Mouse (Mus musculus) T-helper 2 cell (primary cell): ENCODE data around the gene C1qtnf4.

Experiments used
- in situ Hi-C: fragments of 300-600 bp; cut with MboI, MseI; formaldehyde crosslinking; loops from one replicate; pipeline ENCODE4 v1.15.1; 2025; ENCODE audit warnings: high pct_unique_total_duplicates

Gene C1qtnf4

GRCm38 (mm10) chr2:90885218-90886041 lies at the start of gene C1qtnf4:
TSS of gene C1qtnf4 (plus strand) at chr2:90885860.
- in situ Hi-C loops, result no loop called here

- in situ Hi-C loops, result no loop called here
Measured at GRCm38 (mm10) chr2:90838621-90839020, 47.0 kb upstream of the C1qtnf4 start.

- in situ Hi-C loops, result no loop called here
Measured at GRCm38 (mm10) chr2:90843666-90844065, 42.0 kb upstream of the C1qtnf4 start.

GRCm38 (mm10) chr2:90844262-90844661 lies 41.4 kb upstream of the C1qtnf4 start:
- in situ Hi-C loops, result no loop called here

GRCm38 (mm10) chr2:90845234-90845633 lies 40.4 kb upstream of the C1qtnf4 start:
- in situ Hi-C loops, result no loop called here

GRCm38 (mm10) chr2:90846171-90846570 lies 39.5 kb upstream of the C1qtnf4 start:
- in situ Hi-C loops, result no loop called here

GRCm38 (mm10) chr2:90846597-90846954 lies 39.1 kb upstream of the C1qtnf4 start:
- in situ Hi-C loops, result no loop called here

- in situ Hi-C loops, result no loop called here
Measured at GRCm38 (mm10) chr2:90846955-90847680, 38.5 kb upstream of the C1qtnf4 start, which contains the start of gene Mtch2. TSS of gene Mtch2 (plus strand) at chr2:90847155.

GRCm38 (mm10) chr2:90847681-90848050 lies 38.0 kb upstream of the C1qtnf4 start:
- in situ Hi-C loops, result no loop called here

GRCm38 (mm10) chr2:90848331-90848730 lies 37.3 kb upstream of the C1qtnf4 start:
- in situ Hi-C loops, result no loop called here

GRCm38 (mm10) chr2:90850401-90850800 lies 35.3 kb upstream of the C1qtnf4 start:
- in situ Hi-C loops, result no loop called here

GRCm38 (mm10) chr2:90861486-90861885 lies 24.2 kb upstream of the C1qtnf4 start:
- in situ Hi-C loops, result no loop called here

- in situ Hi-C loops, result no loop called here
Measured at GRCm38 (mm10) chr2:90864184-90864583, 21.5 kb upstream of the C1qtnf4 start.

GRCm38 (mm10) chr2:90866524-90866923 lies 19.1 kb upstream of the C1qtnf4 start:
- in situ Hi-C loops, result no loop called here

GRCm38 (mm10) chr2:90870136-90870601 lies 15.5 kb upstream of the C1qtnf4 start:
- in situ Hi-C loops, result no loop called here

- in situ Hi-C loops, result no loop called here
Measured at GRCm38 (mm10) chr2:90871180-90871961, 14.3 kb upstream of the C1qtnf4 start.

GRCm38 (mm10) chr2:90874025-90874424 lies 11.6 kb upstream of the C1qtnf4 start:
- in situ Hi-C loops, result no loop called here

- in situ Hi-C loops, result no loop called here
Measured at GRCm38 (mm10) chr2:90875239-90875638, 10.4 kb upstream of the C1qtnf4 start.

- in situ Hi-C loops, result no loop called here
Measured at GRCm38 (mm10) chr2:90877584-90878259, 7.9 kb upstream of the C1qtnf4 start.

- in situ Hi-C loops, result no loop called here
Measured at GRCm38 (mm10) chr2:90879419-90879818, 6.2 kb upstream of the C1qtnf4 start.

- in situ Hi-C loops, result no loop called here
Measured at GRCm38 (mm10) chr2:90880144-90880785, 5.4 kb upstream of the C1qtnf4 start.
